Mouse (Mus musculus): ENCODE measurements at regions not wholly inside any gene's neighbourhood (a gene's known extent, or its start where the extent isn't known, plus 50 kb on each side); places are given as distances from the start of the nearest gene placed in this dataset.
A peak's percentile ranks its signal among the peaks of the same experiment; 100 is the strongest.
"Not testable (repeated sequence)": the region's sequence is repeated elsewhere in the genome, so short reads cannot be mapped to it uniquely, and the experiment has no call there.

GRCm38 (mm10) chr16:49521685-49522084 lies 177.3 kb upstream of the Ift57 start:
- Histone ChIP-seq H3K9me3 (replicated peaks) (no peaks in the 10 kb centered on the region), H3K4me3 (replicated peaks) (no peak overlapping the region), H3K4me1 (no peaks in the 10 kb centered on the region), H3K4me2 (replicated peaks) (no peak overlapping the region), H3K27ac (replicated peaks) (no peak overlapping the region), H3K9ac (no peak overlapping the region), H3K36me3 (no peaks in the 10 kb centered on the region), H3K27me3 (no peaks in the 10 kb centered on the region)
- 57% methylated on average over 2 of the region's 2 CpGs for WGBS
- no peak for ATAC-seq (ENCODE audit: insufficient number of reproducible peaks, low FRiP score, low TSS enrichment, low read depth)

- Histone ChIP-seq H3K4me3 (replicated peaks) (no peak overlapping the region), H3K27ac (replicated peaks) (no peak overlapping the region), H3K36me3 (no peaks in the 10 kb centered on the region), H3K4me2 (replicated peaks) (no peak overlapping the region), H3K9ac (no peak overlapping the region), H3K9me3 (replicated peaks) (no peaks in the 10 kb centered on the region), H3K4me1 (no peaks in the 10 kb centered on the region), H3K27me3 (no peaks in the 10 kb centered on the region)
- ATAC-seq (ENCODE audit: insufficient number of reproducible peaks, low FRiP score, low TSS enrichment, low read depth): no peak
- 61% methylated on average over 5 of the region's 5 CpGs for WGBS
Observed at GRCm38 (mm10) chr16:49522576-49522975, 176.5 kb upstream of the Ift57 start.

GRCm38 (mm10) chr16:49528618-49529017 lies 170.4 kb upstream of the Ift57 start:
- H3K9ac ChIP-seq; H3K9me3 ChIP-seq (replicated peaks); H3K4me3 ChIP-seq (replicated peaks); H3K27me3 ChIP-seq; H3K27ac ChIP-seq (replicated peaks); H3K36me3 ChIP-seq; H3K4me2 ChIP-seq (replicated peaks); H3K4me1 ChIP-seq; ATAC-seq (ENCODE audit: insufficient number of reproducible peaks, low FRiP score, low TSS enrichment, low read depth): not testable (repeated sequence)
- WGBS: 88% methylated on average over 2 of the region's 2 CpGs

- Histone ChIP-seq H3K27ac (replicated peaks) (no peak overlapping the region), H3K4me1 (no peaks in the 10 kb centered on the region), H3K4me3 (replicated peaks) (no peak overlapping the region), H3K9me3 (replicated peaks) (no peaks in the 10 kb centered on the region), H3K9ac (no peak overlapping the region), H3K4me2 (replicated peaks) (no peak overlapping the region), H3K27me3 (no peaks in the 10 kb centered on the region), H3K36me3 (no peaks in the 10 kb centered on the region)
- WGBS: 70% methylated on average over 2 of the region's 2 CpGs
- no peak for ATAC-seq (ENCODE audit: insufficient number of reproducible peaks, low FRiP score, low TSS enrichment, low read depth)
Observed at GRCm38 (mm10) chr16:49529060-49529459, 170.0 kb upstream of the Ift57 start.

- Histone ChIP-seq H3K9me3 (replicated peaks) (no peaks in the 10 kb centered on the region), H3K4me3 (replicated peaks) (no peak overlapping the region), H3K4me1 (no peaks in the 10 kb centered on the region), H3K36me3 (no peaks in the 10 kb centered on the region), H3K27me3 (no peaks in the 10 kb centered on the region), H3K4me2 (replicated peaks) (no peak overlapping the region), H3K9ac (no peak overlapping the region), H3K27ac (replicated peaks) (no peak overlapping the region)
- WGBS: 86% methylated on average over 5 of the region's 5 CpGs
- ATAC-seq (ENCODE audit: insufficient number of reproducible peaks, low FRiP score, low TSS enrichment, low read depth): no peak
Observed at GRCm38 (mm10) chr16:49530051-49530450, 169.0 kb upstream of the Ift57 start.

GRCm38 (mm10) chr16:49532071-49532686 lies 166.9 kb upstream of the Ift57 start:
- no peaks in the 10 kb centered on the region for H3K36me3 ChIP-seq
- no peak for ATAC-seq (ENCODE audit: insufficient number of reproducible peaks, low FRiP score, low TSS enrichment, low read depth)
- H3K27ac ChIP-seq (replicated peaks): no peak overlapping the region
- no peaks in the 10 kb centered on the region for H3K27me3 ChIP-seq
- no peak overlapping the region for H3K4me3 ChIP-seq (replicated peaks)
- H3K4me1 ChIP-seq: no peaks in the 10 kb centered on the region
- H3K9ac ChIP-seq: no peak overlapping the region
- H3K9me3 ChIP-seq (replicated peaks): no peaks in the 10 kb centered on the region
- no peak overlapping the region for H3K4me2 ChIP-seq (replicated peaks)
- 82% methylated on average over 7 of the region's 7 CpGs for WGBS

- Histone ChIP-seq H3K27me3 (no peaks in the 10 kb centered on the region), H3K4me3 (replicated peaks) (no peak overlapping the region), H3K36me3 (no peaks in the 10 kb centered on the region), H3K9ac (no peak overlapping the region), H3K4me1 (no peaks in the 10 kb centered on the region), H3K27ac (replicated peaks) (no peak overlapping the region), H3K9me3 (replicated peaks) (no peaks in the 10 kb centered on the region), H3K4me2 (replicated peaks) (no peak overlapping the region)
- no peak for ATAC-seq (ENCODE audit: insufficient number of reproducible peaks, low FRiP score, low TSS enrichment, low read depth)
- 38% methylated on average over 4 of the region's 4 CpGs for WGBS
Observed at GRCm38 (mm10) chr16:49533498-49533998, 165.5 kb upstream of the Ift57 start.

- Histone ChIP-seq H3K9me3 (replicated peaks) (no peaks in the 10 kb centered on the region), H3K27ac (replicated peaks) (no peak overlapping the region), H3K4me2 (replicated peaks) (no peak overlapping the region), H3K4me1 (no peaks in the 10 kb centered on the region), H3K4me3 (replicated peaks) (no peak overlapping the region), H3K36me3 (no peaks in the 10 kb centered on the region), H3K27me3 (no peaks in the 10 kb centered on the region), H3K9ac (no peak overlapping the region)
- no peak for ATAC-seq (ENCODE audit: insufficient number of reproducible peaks, low FRiP score, low TSS enrichment, low read depth)
- WGBS: 61% methylated on average over 3 of the region's 3 CpGs
Observed at GRCm38 (mm10) chr16:49550231-49550630, 148.8 kb upstream of the Ift57 start.

- Histone ChIP-seq H3K27me3 (no peaks in the 10 kb centered on the region), H3K4me2 (replicated peaks) (no peak overlapping the region), H3K9ac (no peak overlapping the region), H3K9me3 (replicated peaks) (no peaks in the 10 kb centered on the region), H3K36me3 (no peaks in the 10 kb centered on the region), H3K27ac (replicated peaks) (no peak overlapping the region), H3K4me1 (no peaks in the 10 kb centered on the region), H3K4me3 (replicated peaks) (no peak overlapping the region)
- no peak for ATAC-seq (ENCODE audit: insufficient number of reproducible peaks, low FRiP score, low TSS enrichment, low read depth)
- WGBS: 92% methylated on average over 2 of the region's 2 CpGs
Observed at GRCm38 (mm10) chr16:49570031-49570430, 129.0 kb upstream of the Ift57 start.

GRCm38 (mm10) chr16:49572485-49573170 lies 126.4 kb upstream of the Ift57 start:
- Histone ChIP-seq H3K4me3 (replicated peaks) (no peak overlapping the region), H3K4me2 (replicated peaks) (no peak overlapping the region), H3K27ac (replicated peaks) (no peak overlapping the region), H3K36me3 (no peaks in the 10 kb centered on the region), H3K4me1 (no peaks in the 10 kb centered on the region), H3K9ac (no peak overlapping the region), H3K27me3 (no peaks in the 10 kb centered on the region), H3K9me3 (replicated peaks) (no peaks in the 10 kb centered on the region)
- 64% methylated on average over 12 of the region's 12 CpGs for WGBS
- ATAC-seq (ENCODE audit: insufficient number of reproducible peaks, low FRiP score, low TSS enrichment, low read depth): 0 out of 2 replicates have a peak, but pooled peaks have one; percentile 47

- Histone ChIP-seq H3K4me1 (no peaks in the 10 kb centered on the region), H3K4me3 (replicated peaks) (no peak overlapping the region), H3K4me2 (replicated peaks) (no peak overlapping the region), H3K9me3 (replicated peaks) (no peaks in the 10 kb centered on the region), H3K9ac (no peak overlapping the region), H3K27ac (replicated peaks) (no peak overlapping the region), H3K36me3 (no peaks in the 10 kb centered on the region), H3K27me3 (no peaks in the 10 kb centered on the region)
- no peak for ATAC-seq (ENCODE audit: insufficient number of reproducible peaks, low FRiP score, low TSS enrichment, low read depth)
- WGBS: 79% methylated on average over 3 of the region's 3 CpGs
Observed at GRCm38 (mm10) chr16:49573171-49573517, 125.9 kb upstream of the Ift57 start.

GRCm38 (mm10) chr16:49578976-49579375 lies 120.1 kb upstream of the Ift57 start:
- no peaks in the 10 kb centered on the region for H3K4me1 ChIP-seq
- no peaks in the 10 kb centered on the region for H3K9me3 ChIP-seq (replicated peaks)
- H3K27ac ChIP-seq (replicated peaks): no peak overlapping the region
- H3K27me3 ChIP-seq: no peaks in the 10 kb centered on the region
- no peaks in the 10 kb centered on the region for H3K36me3 ChIP-seq
- WGBS: 79% methylated on average over 4 of the region's 4 CpGs
- no peak for ATAC-seq (ENCODE audit: insufficient number of reproducible peaks, low FRiP score, low TSS enrichment, low read depth)
- no peak overlapping the region for H3K4me3 ChIP-seq (replicated peaks)
- no peak overlapping the region for H3K9ac ChIP-seq
- no peak overlapping the region for H3K4me2 ChIP-seq (replicated peaks)

All from embryonic facial prominence, embryonic 15.5 days (tissue).